Comparison of ENCODE assay signal across 8 mouse cellular contexts in the genomic region with DNA sequence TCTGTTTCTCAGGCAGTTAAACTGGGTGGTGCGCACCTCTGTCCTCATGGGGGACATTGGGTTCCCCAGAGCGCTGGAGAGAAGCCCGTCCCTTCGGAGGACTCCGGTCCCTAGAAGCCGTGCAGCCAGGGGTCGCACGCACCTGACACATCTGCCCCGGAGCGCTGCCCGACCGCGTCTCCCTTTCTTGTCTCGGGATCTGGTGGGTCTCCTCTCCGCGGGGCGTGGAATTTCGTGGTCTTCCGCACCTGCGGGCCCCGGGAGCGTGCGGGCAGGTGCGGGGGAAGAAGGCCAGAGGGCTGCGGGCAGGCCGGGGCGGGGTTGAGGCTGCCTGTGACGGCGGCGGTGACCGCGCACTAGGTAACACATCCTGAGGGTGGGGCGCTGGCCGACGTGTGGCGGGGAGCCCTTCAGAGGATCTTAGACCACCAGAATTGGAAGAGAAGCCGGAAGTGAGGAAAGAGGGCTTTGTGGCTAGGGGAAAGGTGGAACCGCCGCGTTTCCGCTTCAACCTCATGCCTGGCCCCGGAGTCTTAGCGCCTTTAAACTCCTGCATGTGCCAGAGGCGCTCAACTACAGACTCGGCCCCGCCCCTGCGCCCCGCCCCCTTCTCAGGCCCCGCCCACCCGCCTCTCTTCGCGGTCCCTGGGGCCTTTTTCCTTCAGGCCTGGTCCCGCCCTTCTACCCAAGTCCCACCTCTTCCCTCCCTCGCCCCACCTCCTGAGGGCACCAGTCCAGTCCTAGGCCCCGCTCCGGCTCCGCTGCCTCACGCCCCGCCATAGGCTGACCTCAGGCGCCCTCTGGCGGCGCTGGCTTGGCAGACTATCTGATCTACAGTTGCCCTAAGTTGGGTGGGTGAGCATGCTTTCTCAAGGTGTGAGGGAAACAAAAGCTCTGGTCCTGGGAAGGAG. TPM values are rescaled to one million over a fixed set of nuclear protein-coding genes. Genes with fewer than 3 reads are reported as not detected.
A peak's percentile ranks its signal among the peaks of the same experiment; 100 is the strongest.
DNase-seq lines count a peak whose midpoint lies in the region; ATAC-seq lines count a peak whose summit lies in the region.

A gene (minus strand): TSS at position 332 of the 911 bp plus-strand sequence.

- H3K9ac ChIP-seq in heart, embryonic 12.5 days, result peak within 1 kb of the TSS; percentile 82
- H3K9ac ChIP-seq in kidney, embryonic 16.5 days (replicated peaks; ENCODE audit: low read length), result peak within 1 kb of the TSS; percentile 77

- H3K9me3 ChIP-seq in heart, embryonic 12.5 days (replicated peaks), result no peaks in the 10 kb centered on the region
- no peaks in the 10 kb centered on the region for H3K9me3 ChIP-seq in kidney, embryonic 16.5 days (ENCODE audit: low read length)

- H3K27ac ChIP-seq in brown adipose tissue, adult 24 weeks (replicated peaks; ENCODE audit: low read depth, low read length), result peak within 1 kb of the TSS; percentile 23; the same call in 1 of the 2 replicates
- H3K27ac ChIP-seq in heart, embryonic 12.5 days (ENCODE audit: poor library complexity, severe bottlenecking), result no peak within 1 kb of the TSS
- 0 out of 2 replicates have a peak within 1 kb of the TSS, but pooled peaks have one; percentile 3 for H3K27ac ChIP-seq in kidney, embryonic 16.5 days (ENCODE audit: low read length)

- WGBS in heart, embryonic 12.5 days, result under 1% methylated on average over 62 of the region's 62 CpGs
- WGBS in kidney, embryonic 16.5 days, result under 1% methylated on average over 59 of the region's 62 CpGs

- H3K36me3 ChIP-seq in heart, embryonic 12.5 days, result 0 out of 2 replicates have a peak, but pooled peaks cover 5% of the 10 kb centered on the region
- 0 out of 2 replicates have a peak, but pooled peaks cover 3% of the 10 kb centered on the region for H3K36me3 ChIP-seq in kidney, embryonic 16.5 days (ENCODE audit: insufficient read depth, low read length)

- H3K4me3 ChIP-seq in brown adipose tissue, adult 24 weeks (ENCODE audit: insufficient read depth, low read depth, low read length), result peak within 1 kb of the TSS; percentile 69
- H3K4me3 ChIP-seq in heart, embryonic 12.5 days, result peak within 1 kb of the TSS; percentile 65
- H3K4me3 ChIP-seq in kidney, embryonic 16.5 days (ENCODE audit: low read length), result peak within 1 kb of the TSS; percentile 68

- no peaks in the 10 kb centered on the region for H3K4me1 ChIP-seq in brown adipose tissue, adult 24 weeks (ENCODE audit: control insufficient read depth, insufficient read depth, insufficient read length, low read length)
- H3K4me1 ChIP-seq in heart, embryonic 12.5 days (replicated peaks), result peaks cover 18% of the 10 kb centered on the region
- peaks cover 19% of the 10 kb centered on the region for H3K4me1 ChIP-seq in kidney, embryonic 16.5 days (ENCODE audit: insufficient read depth, low read length)

- H3K27me3 ChIP-seq in heart, embryonic 12.5 days (replicated peaks), result no peaks in the 10 kb centered on the region; the same call in 1 of the 2 replicates
- H3K27me3 ChIP-seq in kidney, embryonic 16.5 days (ENCODE audit: insufficient read depth, low read length), result no peaks in the 10 kb centered on the region

- peak within 1 kb of the TSS; percentile 99 for H3K4me2 ChIP-seq in heart, embryonic 12.5 days
- peak within 1 kb of the TSS; percentile 100 for H3K4me2 ChIP-seq in kidney, embryonic 16.5 days (replicated peaks; ENCODE audit: low read depth, low read length)

- peak; percentile 96 for DNase-seq in CD4-positive, CD25-positive, alpha-beta regulatory T cell, adult 2 months (ENCODE audit: low read depth, low spot score)
- peak; percentile 96 for DNase-seq in liver
- DNase-seq in spleen, postnatal 36 days (ENCODE audit: low spot score in 2 of 2), result peak; percentile 95 to 96

- peak; percentile 94 for ATAC-seq in erythroid progenitor cell, adult 5-6 weeks (replicated peaks; ENCODE audit: low FRiP score, poor library complexity, severe bottlenecking)
- peak; percentile 97 for ATAC-seq in heart, embryonic 12.5 days (ENCODE audit: insufficient number of reproducible peaks, low FRiP score)
- peak; percentile 97 for ATAC-seq in kidney, embryonic 16.5 days (ENCODE audit: low FRiP score, low TSS enrichment)
- peak; percentile 87 for ATAC-seq in monocyte, adult 5-6 weeks (replicated peaks; ENCODE audit: insufficient number of reproducible peaks, low FRiP score, low TSS enrichment, poor library complexity, severe bottlenecking)

RNA-seq across cellular contexts. Expression of the gene that starts here (rescaled TPM):
- polyA plus RNA-seq in brown adipose tissue, adult 24 weeks (2012; ENCODE audit: insufficient read depth, insufficient read length, missing spikeins), result 0.63 and 1.7 TPM in 2 replicates
- total RNA-seq in erythroid progenitor cell, adult 5-6 weeks (2015; ENCODE audit: low replicate concordance), result 2.1 TPM in 1 of 2 replicates, not detected in the other
- total RNA-seq in erythroid progenitor cell, adult 5-6 weeks (2017; ENCODE audit: low replicate concordance), result not detected in 2 replicates
- 0.26 and 0.53 TPM in 2 replicates for polyA plus RNA-seq in heart, embryonic 12.5 days (2016; fragmentation: Nextera tagmentation; extraction: Ambion mirVana)
- 1.0 and 1.7 TPM in 2 replicates for polyA plus RNA-seq in kidney, embryonic 16.5 days (2015; fragmentation: Nextera tagmentation; extraction: Ambion mirVana)
- total RNA-seq in monocyte, adult 5-6 weeks (2017), result 0.78 to 3.5 TPM (median 0.86 TPM) in 3 replicates

Comparison
In these comparisons a context has a peak if more than half of its experiments do, and no peak if none do; other contexts are left out.
1. Peak in ATAC-seq, H3K4me3 ChIP-seq, H3K9ac ChIP-seq and H3K4me2 ChIP-seq in heart, embryonic 12.5 days; RNA of the gene not detected or under 1 TPM.